Mouse (Mus musculus): ENCODE data around the gene Scamp2.

- peak; percentile 68 for TF ChIP-seq CTCF (conservative IDR thresholded peaks at IDR 0.05; ENCODE audit: low read length)
- TF ChIP-seq POU5F1 (IDR thresholded peaks at IDR 0.05; ENCODE audit: borderline replicate concordance, low read length): no peak
Observed at GRCm38 (mm10) chr9:57566846-57567245, 6.1 kb downstream of the Scamp2 start.

All from E14TG2a.4 (cell line).